Mouse (Mus musculus) intestine, postnatal 0 days (tissue): ENCODE results near the gene Sncg. TPM values are rescaled to one million over a fixed set of nuclear protein-coding genes. Genes with fewer than 3 reads are reported as not detected.

ENCODE experiments used
- ATAC-seq: fragments of 200-750 bp; cut with Nextera tagmentation; 2 replicates; pipeline ENCODE4 v1.8.0; 2017; ENCODE audit warnings: mild to moderate bottlenecking, moderate TSS enrichment, moderate library complexity
- H3K27ac ChIP-seq: fragments of 300-500 bp; sonication (generic); 2 replicates; pipeline ENCODE4 v1.5.1; 2014; ENCODE audit warnings: mild to moderate bottlenecking, low read depth, low read length, moderate library complexity
- H3K27me3 ChIP-seq: fragments of 300-500 bp; sonication (generic); replicated peaks from 2 replicates; pipeline ENCODE4 v1.6.1; 2014; ENCODE audit warnings: low read length, mixed read lengths; ENCODE audit not compliant: control insufficient read depth, insufficient read depth
- H3K36me3 ChIP-seq: fragments of 300-500 bp; sonication (generic); 2 replicates; pipeline ENCODE4 v1.6.1; 2014; ENCODE audit warnings: mild to moderate bottlenecking, moderate library complexity; ENCODE audit not compliant: control insufficient read depth, insufficient read depth
- H3K4me1 ChIP-seq: fragments of 300-500 bp; sonication (generic); replicated peaks from 2 replicates; pipeline ENCODE4 v1.6.1; 2014; ENCODE audit warnings: antibody characterized with exemption, low read length, mixed read lengths; ENCODE audit not compliant: control insufficient read depth, insufficient read depth
- H3K4me2 ChIP-seq: fragments of 300-500 bp; sonication (generic); replicated peaks from 2 replicates; pipeline ENCODE4 v1.6.1; 2014; ENCODE audit warnings: low read depth, mild to moderate bottlenecking, moderate library complexity
- H3K4me3 ChIP-seq: fragments of 300-500 bp; sonication (generic); 2 replicates; pipeline ENCODE4 v1.5.1; 2014; ENCODE audit warnings: low read depth, low read length
- H3K9ac ChIP-seq: fragments of 300-500 bp; sonication (generic); 2 replicates; pipeline ENCODE4 v1.6.1; 2014; ENCODE audit warnings: mild to moderate bottlenecking, low read depth, low read length
- H3K9me3 ChIP-seq: fragments of 300-500 bp; sonication (generic); 2 replicates; pipeline ENCODE4 v1.6.1; 2016; ENCODE audit warnings: mixed run types; ENCODE audit not compliant: control insufficient read depth
- CTCF ChIP-seq: sonication (generic); IDR thresholded peaks from 2 replicates; pipeline ENCODE4 v1.5.1; 2016; ENCODE audit warnings: low read depth, mild to moderate bottlenecking, control low read depth, antibody characterized with exemption, moderate library complexity
- whole genome bisulfite sequencing: fragments of 180-500 bp; shearing (Covaris S2); extraction: QIAGEN DNeasy Blood & Tissue Kit; methylation state at CpG from one replicate; pipeline ENCODE4 v1.1.7; 2014; 5-methylcytosine and 5-hydroxymethylcytosine counted together
- polyA plus RNA-seq: library from polyadenylated mRNA; unstranded; fragments of >200 nt; fragmentation: Nextera tagmentation; extraction: Ambion mirVana; gene quantifications from 2 replicates; pipeline ENCODE4 v1.2.1, GENCODE M21; 2015

Gene Sncg
- polyA plus RNA-seq, 1 experiment from 2014 or later: 28.9 TPM

DNA sequence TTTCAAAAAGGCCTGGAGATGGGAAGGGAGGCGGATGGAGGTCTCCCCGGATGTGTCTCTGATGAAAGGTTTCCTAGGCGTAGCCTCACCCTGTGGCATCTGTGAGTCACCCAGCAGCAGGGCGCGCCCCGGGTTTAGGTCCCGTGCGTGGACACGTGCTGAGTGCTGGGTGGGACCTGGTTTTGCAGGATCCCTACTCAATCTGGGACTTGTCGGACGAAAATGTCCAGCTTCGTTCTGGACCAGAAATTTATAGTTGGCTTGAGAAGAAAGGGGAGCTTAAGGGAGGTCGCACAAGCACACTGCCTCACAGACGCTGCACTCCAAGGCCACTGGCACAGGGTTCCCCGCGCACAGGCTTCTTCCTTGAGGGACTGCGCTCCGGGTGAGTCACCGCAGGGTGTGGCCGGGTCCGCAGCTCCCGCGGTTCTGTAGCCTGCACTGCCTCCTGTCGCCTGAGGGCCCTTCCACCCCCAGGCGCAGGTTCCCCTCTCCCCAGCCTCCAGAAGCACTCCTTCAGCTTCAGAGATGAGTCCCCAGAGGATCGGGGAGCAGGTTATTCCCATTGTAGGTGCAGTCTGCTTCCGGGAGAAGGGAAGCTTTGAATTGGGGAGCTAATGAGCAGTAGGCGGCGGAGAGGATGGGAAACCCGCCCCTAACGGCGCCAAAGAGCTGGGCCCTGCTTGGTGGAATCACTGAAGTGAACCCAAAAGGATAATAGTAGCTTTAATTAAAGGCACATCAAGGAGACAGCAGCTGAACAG is 10.9 kb downstream of the Sncg start:
- Histone ChIP-seq H3K27ac (no peak overlapping the region), H3K4me2 (peak overlapping the region; percentile 78), H3K27me3 (no peaks in the 10 kb centered on the region), H3K4me3 (peak overlapping the region; percentile 38), H3K9ac (peak overlapping the region; percentile 48), H3K9me3 (no peaks in the 10 kb centered on the region), H3K4me1 (0 out of 2 replicates have a peak, but pooled peaks cover 3% of the 10 kb centered on the region), H3K36me3 (no peaks in the 10 kb centered on the region)
- peak; percentile 97 for ATAC-seq
- 6% methylated on average over 32 of the region's 32 CpGs for WGBS
- peak; percentile 74 for TF ChIP-seq CTCF

- H3K4me1 ChIP-seq: 0 out of 2 replicates have a peak, but pooled peaks cover 3% of the 10 kb centered on the region
- no peaks in the 10 kb centered on the region for H3K36me3 ChIP-seq
- H3K9ac ChIP-seq: peak overlapping the region; percentile 48; the same call in 1 of the 2 replicates
- peak overlapping the region; percentile 78 for H3K4me2 ChIP-seq
- H3K27me3 ChIP-seq: no peaks in the 10 kb centered on the region
- peak overlapping the region; percentile 38 for H3K4me3 ChIP-seq
- WGBS: 41% methylated on average over 18 of the region's 18 CpGs
- H3K27ac ChIP-seq: no peak overlapping the region
- peak; percentile 85 for TF ChIP-seq CTCF
- H3K9me3 ChIP-seq: no peaks in the 10 kb centered on the region
- ATAC-seq: peak; percentile 47
Observed at GRCm38 (mm10) chr14:34362726-34363445, 11.7 kb downstream of the Sncg start.

DNA sequence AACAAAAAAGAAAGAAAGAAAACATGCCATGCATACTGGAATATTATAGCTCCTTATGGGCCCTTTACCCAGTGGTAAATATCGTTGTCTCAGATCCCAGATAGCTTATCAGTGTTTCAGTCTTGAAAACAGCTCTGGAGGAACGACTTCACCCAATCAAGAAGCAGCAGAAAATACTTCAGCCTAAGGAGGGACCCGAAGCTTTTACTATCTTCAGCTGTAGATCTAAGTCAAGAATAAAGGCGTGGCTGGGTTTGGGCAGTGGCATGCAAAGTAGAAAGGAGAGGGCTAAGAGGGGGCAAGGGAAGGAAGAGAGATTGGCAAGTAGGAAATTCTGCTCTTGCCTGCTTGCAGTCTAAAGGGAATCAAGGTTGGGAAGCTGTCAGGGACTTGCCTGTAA is 12.5 kb downstream of the Sncg start:
- Histone ChIP-seq H3K4me3 (no peak overlapping the region), H3K9ac (no peak overlapping the region), H3K36me3 (no peaks in the 10 kb centered on the region), H3K4me2 (no peak overlapping the region), H3K4me1 (0 out of 2 replicates have a peak, but pooled peaks cover 3% of the 10 kb centered on the region), H3K9me3 (no peaks in the 10 kb centered on the region), H3K27me3 (no peaks in the 10 kb centered on the region), H3K27ac (no peak overlapping the region)
- TF ChIP-seq CTCF: no peak
- no peak for ATAC-seq
- WGBS: 37% methylated on average over 4 of the region's 4 CpGs

DNA sequence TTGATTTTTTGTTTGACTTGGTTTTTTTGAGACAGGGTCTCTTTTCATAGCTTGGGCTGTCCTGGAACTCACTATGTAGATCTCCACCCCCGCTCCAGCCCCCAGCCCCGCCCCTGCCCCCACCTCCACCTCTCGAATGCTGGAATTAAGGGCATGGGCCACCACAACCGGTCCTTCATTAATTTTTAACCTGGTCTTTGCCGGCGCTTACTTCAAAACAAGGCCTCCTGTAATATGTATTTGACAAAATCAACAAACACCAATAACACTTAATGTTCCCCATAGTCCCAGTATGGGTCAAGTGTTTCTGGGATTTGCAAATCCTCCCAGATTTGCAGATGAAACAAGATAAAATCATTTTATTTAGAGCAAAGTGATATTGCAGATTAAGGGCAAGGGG is 14.3 kb downstream of the Sncg start:
- Histone ChIP-seq H3K4me1 (0 out of 2 replicates have a peak, but pooled peaks cover 3% of the 10 kb centered on the region), H3K9me3 (no peaks in the 10 kb centered on the region), H3K36me3 (no peaks in the 10 kb centered on the region), H3K9ac (no peak overlapping the region), H3K4me2 (no peak overlapping the region), H3K4me3 (no peak overlapping the region), H3K27me3 (no peaks in the 10 kb centered on the region), H3K27ac (no peak overlapping the region)
- no peak for TF ChIP-seq CTCF
- no peak for ATAC-seq
- 29% methylated on average over 6 of the region's 6 CpGs for WGBS

GRCm38 (mm10) chr14:34359676-34360244 is 14.8 kb downstream of the Sncg start:
- no peak for ATAC-seq
- TF ChIP-seq CTCF: no peak
- H3K4me1 ChIP-seq: 0 out of 2 replicates have a peak, but pooled peaks cover 3% of the 10 kb centered on the region
- no peak overlapping the region for H3K4me2 ChIP-seq
- H3K27ac ChIP-seq: no peak overlapping the region
- no peaks in the 10 kb centered on the region for H3K27me3 ChIP-seq
- H3K9ac ChIP-seq: no peak overlapping the region
- WGBS: 48% methylated on average over 5 of the region's 5 CpGs
- no peak overlapping the region for H3K4me3 ChIP-seq
- no peaks in the 10 kb centered on the region for H3K9me3 ChIP-seq
- no peaks in the 10 kb centered on the region for H3K36me3 ChIP-seq
